Mouse (Mus musculus) embryonic fibroblast, embryonic 13.5 days (primary cell): ENCODE measurements around the gene Rffl.

Experiments
- CTCF ChIP-seq: IDR thresholded peaks from 2 replicates; pipeline ENCODE4 v1.5.1; 2011; ENCODE audit warnings: mild to moderate bottlenecking, control low read depth, low read length, moderate library complexity, borderline replicate concordance; ENCODE audit not compliant: insufficient read depth
- POLR2A ChIP-seq: IDR thresholded peaks from 2 replicates; pipeline ENCODE4 v1.6.1; 2011; ENCODE audit warnings: low read depth, mild to moderate bottlenecking, control low read depth, low read length, moderate library complexity

DNA sequence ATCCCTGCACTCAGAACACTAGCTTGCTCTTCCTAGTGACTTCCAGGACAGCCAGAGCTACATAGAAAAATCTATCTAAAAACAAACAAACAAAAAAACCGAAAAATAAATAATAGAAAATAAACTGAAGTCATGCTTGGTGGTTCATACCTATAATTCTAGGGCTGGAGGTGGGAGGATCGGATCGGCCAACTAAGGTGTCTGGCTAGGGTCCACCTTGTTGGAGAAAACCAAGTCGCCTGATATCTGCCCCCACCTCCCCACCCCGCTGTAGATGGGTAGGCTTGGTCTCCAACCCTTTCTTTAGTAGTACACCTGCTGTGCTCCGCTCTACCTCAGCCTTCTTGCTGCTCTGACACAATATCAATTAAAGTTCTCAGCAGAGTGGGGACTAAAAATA is 88.8 kb downstream of the Rffl start:
- no peak for TF ChIP-seq CTCF
- TF ChIP-seq POLR2A, result no peak
